Mouse (Mus musculus) heart, adult 10 weeks (tissue): ENCODE results near the gene Cnnm3. TPM values are rescaled to one million over a fixed set of nuclear protein-coding genes. Genes with fewer than 3 reads are reported as not detected.

Experiments
- polyA plus RNA-seq: library from polyadenylated mRNA; stranded (reverse); fragments of 350-450 nt; fragmentation: Illumina TruSeq; extraction: RNeasy Lipid Tissue Mini Kit (QIAGEN cat#74804); gene quantifications from one replicate; pipeline ENCODE4 v1.2.3, GENCODE M21; 2014; ENCODE audit warnings: low read depth, low replicate concordance

Cnnm3 gene
- polyA plus RNA-seq = 11.7 TPM

GRCm38 (mm10) chr1:36511289-36512021, at the start of gene Cnnm3:
TSS of gene Cnnm3 (plus strand) at chr1:36511867.

GRCm38 (mm10) chr1:36471181-36472105, 40.2 kb upstream of the Cnnm3 start, which contains the start of gene Cnnm4:
TSS of gene Cnnm4 (plus strand) at chr1:36471620.

GRCm38 (mm10) chr1:36536783-36537182, 25.1 kb downstream of the Cnnm3 start, which contains the start of gene Ankrd23:
TSS of gene Ankrd23 (minus strand) at chr1:36536883.

GRCm38 (mm10) chr1:36539186-36539585, 27.5 kb downstream of the Cnnm3 start, which contains the start of gene Gm42417:
TSS of gene Gm42417 (minus strand) at chr1:36539429.

GRCm38 (mm10) chr1:36546888-36547471, 35.3 kb downstream of the Cnnm3 start, which contains the start of gene Ankrd39:
TSS of gene Ankrd39 (minus strand) at chr1:36547445.

GRCm38 (mm10) chr1:36558031-36558993, 46.6 kb downstream of the Cnnm3 start, which contains the start of gene Sema4c:
TSS of gene Sema4c (minus strand) at chr1:36558349.

Other genes starting within 250 kb of the Cnnm3 start
- 4.7 TPM for gene Neurl3, start 237.2 kb upstream of the Cnnm3 start, polyA plus RNA-seq
- 8.5 TPM for gene Arid5a, start 204.1 kb upstream of the Cnnm3 start, polyA plus RNA-seq
- gene Kansl3, start 142.7 kb upstream of the Cnnm3 start, polyA plus RNA-seq = 57.0 TPM
- gene Fer1l5, start 139.6 kb upstream of the Cnnm3 start, polyA plus RNA-seq = not detected
- 24.8 TPM for gene Lman2l, start 66.6 kb upstream of the Cnnm3 start, polyA plus RNA-seq
- gene Cnnm4, start 40.2 kb upstream of the Cnnm3 start, polyA plus RNA-seq = 3.0 TPM
- gene Ankrd23, start 25.0 kb downstream of the Cnnm3 start, polyA plus RNA-seq = 427 TPM
- gene Gm42417, start 27.6 kb downstream of the Cnnm3 start, polyA plus RNA-seq = not detected
- 8.9 TPM for gene Ankrd39, start 35.6 kb downstream of the Cnnm3 start, polyA plus RNA-seq
- 13.0 TPM for gene Sema4c, start 46.5 kb downstream of the Cnnm3 start, polyA plus RNA-seq
- not detected for gene Fam178b, start 171.3 kb downstream of the Cnnm3 start, polyA plus RNA-seq
- gene Cox5b, start 179.6 kb downstream of the Cnnm3 start, polyA plus RNA-seq = 1,949 TPM
- gene 4933424G06Rik, start 198.3 kb downstream of the Cnnm3 start, polyA plus RNA-seq = not detected
- 80.8 TPM for gene Actr1b, start 202.6 kb downstream of the Cnnm3 start, polyA plus RNA-seq
- gene Zap70, start 249.9 kb downstream of the Cnnm3 start, polyA plus RNA-seq = not detected